Mouse (Mus musculus): ENCODE results near the gene Acp2. TPM values are rescaled to one million over a fixed set of nuclear protein-coding genes. Genes with fewer than 3 reads are reported as not detected.

Acp2 gene
- total and polyA plus RNA-seq, 2 experiments from 2014 or later, result 11.8 to 20.3 TPM

- peak; percentile 59 for DNase-seq (ENCODE audit: low spot score)
- peak; percentile 65 for ATAC-seq (ENCODE audit: insufficient read depth, low read depth)
- H3K4me1 ChIP-seq (ENCODE audit: control insufficient read depth, insufficient read depth), result peaks cover 16% of the 10 kb centered on the region
- peaks cover 6% of the 10 kb centered on the region; the same call in 1 of the 2 replicates for H3K36me3 ChIP-seq (replicated peaks; ENCODE audit: control insufficient read depth, insufficient read depth, low read length)
- 0 out of 2 replicates have a peak, but pooled peaks cover 5% of the 10 kb centered on the region for H3K27me3 ChIP-seq (ENCODE audit: control insufficient read depth, insufficient read depth, low read length)
- H3K4me3 ChIP-seq (ENCODE audit: low read depth, low read length), result peak overlapping the region; percentile 66
- TF ChIP-seq CTCF (IDR thresholded peaks at IDR 0.05; ENCODE audit: low read depth) (no peak), EP300 (IDR thresholded peaks at IDR 0.05; ENCODE audit: low read depth) (no peak)
- under 1% methylated on average over 52 of the region's 52 CpGs for WGBS
- peak overlapping the region; percentile 75 for H3K27ac ChIP-seq (ENCODE audit: low read depth)
- H3K9ac ChIP-seq (replicated peaks; ENCODE audit: low read depth, low read length), result peak overlapping the region; percentile 56
- H3K9me3 ChIP-seq (replicated peaks; ENCODE audit: control insufficient read depth, low read length), result no peaks in the 10 kb centered on the region
- peak overlapping the region; percentile 75 for H3K4me2 ChIP-seq (ENCODE audit: low read depth, low read length)
Observed at GRCm38 (mm10) chr2:91256256-91257125, 53.8 kb downstream of the Acp2 start.

- DNase-seq (ENCODE audit: low spot score) (peak; percentile 33), ATAC-seq (ENCODE audit: insufficient read depth, low read depth) (peak; percentile 42)
- H3K27ac ChIP-seq (ENCODE audit: low read depth), result peak overlapping the region; percentile 75
- no peaks in the 10 kb centered on the region for H3K9me3 ChIP-seq (replicated peaks; ENCODE audit: control insufficient read depth, low read length)
- H3K4me1 ChIP-seq (ENCODE audit: control insufficient read depth, insufficient read depth), result peaks cover 10% of the 10 kb centered on the region
- H3K36me3 ChIP-seq (replicated peaks; ENCODE audit: control insufficient read depth, insufficient read depth, low read length), result peaks cover 11% of the 10 kb centered on the region
- WGBS, result 3% methylated on average over 22 of the region's 22 CpGs
- H3K4me3 ChIP-seq (ENCODE audit: low read depth, low read length), result peak overlapping the region; percentile 66
- peak overlapping the region; percentile 56 for H3K9ac ChIP-seq (replicated peaks; ENCODE audit: low read depth, low read length)
- TF ChIP-seq EP300 (IDR thresholded peaks at IDR 0.05; ENCODE audit: low read depth), result no peak
- no peak for TF ChIP-seq CTCF (IDR thresholded peaks at IDR 0.05; ENCODE audit: low read depth)
- peak overlapping the region; percentile 75 for H3K4me2 ChIP-seq (ENCODE audit: low read depth, low read length)
- H3K27me3 ChIP-seq (ENCODE audit: control insufficient read depth, insufficient read depth, low read length), result 0 out of 2 replicates have a peak, but pooled peaks cover 5% of the 10 kb centered on the region
Observed at GRCm38 (mm10) chr2:91257126-91257980, 54.7 kb downstream of the Acp2 start.

DNA sequence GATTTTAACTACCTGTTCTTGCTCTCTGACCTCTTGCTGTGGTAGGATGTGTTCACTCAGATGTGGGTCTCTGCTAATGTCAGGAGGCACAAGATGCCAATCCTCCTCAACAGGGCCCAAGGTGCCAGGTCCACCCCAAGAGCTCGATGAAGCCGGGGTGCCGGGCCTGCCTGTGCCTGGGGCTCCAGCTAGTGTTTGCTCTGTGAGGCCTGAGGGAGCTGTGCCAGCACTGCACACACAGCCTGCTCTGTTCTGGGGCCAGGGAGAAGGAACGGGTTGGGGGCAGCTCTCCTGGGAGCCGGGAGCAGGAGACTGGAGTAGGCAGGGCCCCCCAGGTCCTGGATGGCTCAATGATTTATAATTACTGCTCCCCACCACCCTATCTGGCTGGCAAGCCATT is 55.4 kb downstream of the Acp2 start:
- TF ChIP-seq EP300 (IDR thresholded peaks at IDR 0.05; ENCODE audit: low read depth) (no peak), CTCF (IDR thresholded peaks at IDR 0.05; ENCODE audit: low read depth) (no peak)
- H3K9ac ChIP-seq (replicated peaks; ENCODE audit: low read depth, low read length), result peak overlapping the region; percentile 56
- 0 out of 2 replicates have a peak, but pooled peaks cover 5% of the 10 kb centered on the region for H3K27me3 ChIP-seq (ENCODE audit: control insufficient read depth, insufficient read depth, low read length)
- H3K4me1 ChIP-seq (ENCODE audit: control insufficient read depth, insufficient read depth), result peaks cover 7% of the 10 kb centered on the region
- no peak for DNase-seq (ENCODE audit: low spot score)
- 72% methylated on average over 5 of the region's 5 CpGs for WGBS
- no peaks in the 10 kb centered on the region for H3K9me3 ChIP-seq (replicated peaks; ENCODE audit: control insufficient read depth, low read length)
- peak overlapping the region; percentile 75 for H3K4me2 ChIP-seq (ENCODE audit: low read depth, low read length)
- peak overlapping the region; percentile 66 for H3K4me3 ChIP-seq (ENCODE audit: low read depth, low read length)
- H3K27ac ChIP-seq (ENCODE audit: low read depth), result peak overlapping the region; percentile 75
- H3K36me3 ChIP-seq (replicated peaks; ENCODE audit: control insufficient read depth, insufficient read depth, low read length), result peaks cover 18% of the 10 kb centered on the region
- no peak for ATAC-seq (ENCODE audit: insufficient read depth, low read depth)

GRCm38 (mm10) chr2:91258830-91259229 is 56.1 kb downstream of the Acp2 start:
- no peak overlapping the region for H3K4me3 ChIP-seq (ENCODE audit: low read depth, low read length)
- WGBS, result 42% methylated on average over 1 of the region's 1 CpGs
- ATAC-seq (ENCODE audit: insufficient read depth, low read depth) (no peak), DNase-seq (ENCODE audit: low spot score) (no peak)
- H3K4me1 ChIP-seq (ENCODE audit: control insufficient read depth, insufficient read depth), result peaks cover 7% of the 10 kb centered on the region
- 0 out of 2 replicates have a peak, but pooled peaks cover 5% of the 10 kb centered on the region for H3K27me3 ChIP-seq (ENCODE audit: control insufficient read depth, insufficient read depth, low read length)
- H3K27ac ChIP-seq (ENCODE audit: low read depth), result peak overlapping the region; percentile 73; the same call in 1 of the 2 replicates
- H3K9me3 ChIP-seq (replicated peaks; ENCODE audit: control insufficient read depth, low read length), result no peaks in the 10 kb centered on the region
- TF ChIP-seq CTCF (IDR thresholded peaks at IDR 0.05; ENCODE audit: low read depth), result no peak
- H3K9ac ChIP-seq (replicated peaks; ENCODE audit: low read depth, low read length), result no peak overlapping the region
- H3K36me3 ChIP-seq (replicated peaks; ENCODE audit: control insufficient read depth, insufficient read depth, low read length), result peaks cover 22% of the 10 kb centered on the region
- no peak overlapping the region for H3K4me2 ChIP-seq (ENCODE audit: low read depth, low read length)

- Histone ChIP-seq H3K4me2 (ENCODE audit: low read depth, low read length) (peak overlapping the region; percentile 43), H3K36me3 (replicated peaks; ENCODE audit: control insufficient read depth, insufficient read depth, low read length) (peaks cover 22% of the 10 kb centered on the region), H3K27me3 (ENCODE audit: control insufficient read depth, insufficient read depth, low read length) (0 out of 2 replicates have a peak, but pooled peaks cover 3% of the 10 kb centered on the region), H3K4me1 (ENCODE audit: control insufficient read depth, insufficient read depth) (peaks cover 10% of the 10 kb centered on the region), H3K27ac (ENCODE audit: low read depth) (peak overlapping the region; percentile 73), H3K4me3 (ENCODE audit: low read depth, low read length) (peak overlapping the region; percentile 8), H3K9ac (replicated peaks; ENCODE audit: low read depth, low read length) (peak overlapping the region; percentile 42; the same call in 1 of the 2 replicates), H3K9me3 (replicated peaks; ENCODE audit: control insufficient read depth, low read length) (no peaks in the 10 kb centered on the region)
- 38% methylated on average over 1 of the region's 1 CpGs for WGBS
- ATAC-seq (ENCODE audit: insufficient read depth, low read depth), result no peak
- TF ChIP-seq CTCF (IDR thresholded peaks at IDR 0.05; ENCODE audit: low read depth) (no peak), EP300 (IDR thresholded peaks at IDR 0.05; ENCODE audit: low read depth) (no peak)
- no peak for DNase-seq (ENCODE audit: low spot score)
Observed at GRCm38 (mm10) chr2:91259493-91259892, 56.8 kb downstream of the Acp2 start.

Other genes starting within 250 kb of the Acp2 start
- 50.0 and 62.0 TPM in 2 replicates for gene Rapsn, start 167.3 kb upstream of the Acp2 start, total RNA-seq (2014; rRNA removed; ENCODE audit: low replicate concordance)
- 29.4 and 32.6 TPM in 2 replicates for gene Rapsn, start 167.3 kb upstream of the Acp2 start, polyA plus RNA-seq (2015; fragmentation: Nextera tagmentation; extraction: Ambion mirVana)
- 172 and 264 TPM in 2 replicates for gene Psmc3, start 148.9 kb upstream of the Acp2 start, total RNA-seq (2014; rRNA removed; ENCODE audit: low replicate concordance)
- 296 and 300 TPM in 2 replicates for gene Psmc3, start 148.9 kb upstream of the Acp2 start, polyA plus RNA-seq (2015; fragmentation: Nextera tagmentation; extraction: Ambion mirVana)
- 67.0 and 105 TPM in 2 replicates for gene Slc39a13, start 132.5 kb upstream of the Acp2 start, total RNA-seq (2014; rRNA removed; ENCODE audit: low replicate concordance)
- 37.9 and 40.8 TPM in 2 replicates for gene Slc39a13, start 132.5 kb upstream of the Acp2 start, polyA plus RNA-seq (2015; fragmentation: Nextera tagmentation; extraction: Ambion mirVana)
- gene Spi1, start 120.5 kb upstream of the Acp2 start, total RNA-seq (2014; rRNA removed; ENCODE audit: low replicate concordance), result 2.5 and 21.3 TPM in 2 replicates
- 3.1 and 3.2 TPM in 2 replicates for gene Spi1, start 120.5 kb upstream of the Acp2 start, polyA plus RNA-seq (2015; fragmentation: Nextera tagmentation; extraction: Ambion mirVana)
- gene Mybpc3, start 84.7 kb upstream of the Acp2 start, total RNA-seq (2014; rRNA removed; ENCODE audit: low replicate concordance), result 2,256 and 2,313 TPM in 2 replicates
- gene Mybpc3, start 84.7 kb upstream of the Acp2 start, polyA plus RNA-seq (2015; fragmentation: Nextera tagmentation; extraction: Ambion mirVana), result 1,065 and 1,207 TPM in 2 replicates
- gene Madd, start 19.0 kb upstream of the Acp2 start, total RNA-seq (2014; rRNA removed; ENCODE audit: low replicate concordance), result 2.1 and 4.3 TPM in 2 replicates
- 2.4 TPM in 2 replicates for gene Madd, start 19.0 kb upstream of the Acp2 start, polyA plus RNA-seq (2015; fragmentation: Nextera tagmentation; extraction: Ambion mirVana)
- 3.6 and 9.8 TPM in 2 replicates for gene Nr1h3, start 51 bp upstream of the Acp2 start, total RNA-seq (2014; rRNA removed; ENCODE audit: low replicate concordance)
- gene Nr1h3, start 51 bp upstream of the Acp2 start, polyA plus RNA-seq (2015; fragmentation: Nextera tagmentation; extraction: Ambion mirVana), result 2.0 and 2.6 TPM in 2 replicates
- 2.2 and 6.0 TPM in 2 replicates for gene Ddb2, start 34.1 kb downstream of the Acp2 start, total RNA-seq (2014; rRNA removed; ENCODE audit: low replicate concordance)
- 4.7 and 6.0 TPM in 2 replicates for gene Ddb2, start 34.1 kb downstream of the Acp2 start, polyA plus RNA-seq (2015; fragmentation: Nextera tagmentation; extraction: Ambion mirVana)
- 104 and 128 TPM in 2 replicates for gene Pacsin3, start 53.1 kb downstream of the Acp2 start, total RNA-seq (2014; rRNA removed; ENCODE audit: low replicate concordance)
- gene Pacsin3, start 53.1 kb downstream of the Acp2 start, polyA plus RNA-seq (2015; fragmentation: Nextera tagmentation; extraction: Ambion mirVana), result 58.7 and 59.9 TPM in 2 replicates
- 49.9 and 56.5 TPM in 2 replicates for gene Arfgap2, start 62.1 kb downstream of the Acp2 start, total RNA-seq (2014; rRNA removed; ENCODE audit: low replicate concordance)
- 53.0 and 56.3 TPM in 2 replicates for gene Arfgap2, start 62.1 kb downstream of the Acp2 start, polyA plus RNA-seq (2015; fragmentation: Nextera tagmentation; extraction: Ambion mirVana)
- 24.5 and 32.0 TPM in 2 replicates for gene 1110051M20Rik, start 241.8 kb downstream of the Acp2 start, total RNA-seq (2014; rRNA removed; ENCODE audit: low replicate concordance)
- 24.6 and 27.8 TPM in 2 replicates for gene 1110051M20Rik, start 241.8 kb downstream of the Acp2 start, polyA plus RNA-seq (2015; fragmentation: Nextera tagmentation; extraction: Ambion mirVana)

Measured in heart, postnatal 0 days (tissue).